Mouse (Mus musculus) small intestine, adult 2 months (tissue): ENCODE data around the gene Bgn. TPM values are rescaled to one million over a fixed set of nuclear protein-coding genes. Genes with fewer than 3 reads are reported as not detected.

ENCODE experiments used
- H3K27ac ChIP-seq: fragments of 200-500 bp; 2 replicates; pipeline ENCODE4 v1.5.1; 2012; ENCODE audit warnings: low read depth, low read length, control low read depth, inconsistent platforms; ENCODE audit not compliant: insufficient read depth
- H3K27me3 ChIP-seq: fragments of 200-500 bp; 2 replicates; pipeline ENCODE4 v1.6.1; 2012; ENCODE audit warnings: mild to moderate bottlenecking, moderate library complexity, low read length, inconsistent platforms; ENCODE audit not compliant: control insufficient read depth, insufficient read depth
- H3K36me3 ChIP-seq: fragments of 200-500 bp; 2 replicates; pipeline ENCODE4 v1.6.1; 2012; ENCODE audit warnings: mild to moderate bottlenecking, low read length, control low read depth, inconsistent platforms; ENCODE audit not compliant: control insufficient read depth, insufficient read depth
- H3K4me1 ChIP-seq: fragments of 200-500 bp; 2 replicates; pipeline ENCODE4 v1.6.1; 2012; ENCODE audit warnings: low read length, inconsistent platforms, mixed read lengths; ENCODE audit not compliant: control insufficient read depth, insufficient read depth, insufficient read length
- H3K4me3 ChIP-seq: fragments of 200-500 bp; 2 replicates; pipeline ENCODE4 v1.5.1; 2012; ENCODE audit warnings: low read depth, mild to moderate bottlenecking, control low read depth, inconsistent platforms, low read length, moderate library complexity
- CTCF ChIP-seq: fragments of 200-500 bp; IDR thresholded peaks from 2 replicates; pipeline ENCODE4 v1.5.1; 2012; ENCODE audit warnings: low read depth, mild to moderate bottlenecking, control low read depth, inconsistent platforms, low read length, moderate library complexity, mixed read lengths; ENCODE audit not compliant: insufficient replicate concordance, insufficient read length; ENCODE audit errors: extremely low read depth
- POLR2A ChIP-seq: fragments of 200-500 bp; IDR thresholded peaks from 2 replicates; pipeline ENCODE4 v1.6.1; 2012; ENCODE audit warnings: low read depth, mild to moderate bottlenecking, control low read depth, inconsistent platforms, low read length, moderate library complexity
- WGBS: fragments of 180-500 bp; shearing (Covaris S2); methylation state at CpG from one replicate; pipeline ENCODE4 v1.1.7; 2018; 5-methylcytosine and 5-hydroxymethylcytosine counted together
- polyA plus RNA-seq: library from polyadenylated mRNA; depleted of rRNA; stranded (reverse); fragments of >200 nt; gene quantifications from 2 replicates; pipeline ENCODE4 v1.2.3, GENCODE M21; 2012

Bgn gene
- polyA plus RNA-seq, 1 experiment: 168 TPM

GRCm38 (mm10) chrX:73509209-73509608, 25.8 kb downstream of the Bgn start:
- Histone ChIP-seq H3K27me3 (no peaks in the 10 kb centered on the region), H3K4me1 (no peaks in the 10 kb centered on the region), H3K4me3 (no peak overlapping the region), H3K27ac (no peak overlapping the region), H3K36me3 (no peaks in the 10 kb centered on the region)
- 79% methylated on average over 3 of the region's 3 CpGs for WGBS
- TF ChIP-seq POLR2A: no peak
- TF ChIP-seq CTCF: no peak

DNA sequence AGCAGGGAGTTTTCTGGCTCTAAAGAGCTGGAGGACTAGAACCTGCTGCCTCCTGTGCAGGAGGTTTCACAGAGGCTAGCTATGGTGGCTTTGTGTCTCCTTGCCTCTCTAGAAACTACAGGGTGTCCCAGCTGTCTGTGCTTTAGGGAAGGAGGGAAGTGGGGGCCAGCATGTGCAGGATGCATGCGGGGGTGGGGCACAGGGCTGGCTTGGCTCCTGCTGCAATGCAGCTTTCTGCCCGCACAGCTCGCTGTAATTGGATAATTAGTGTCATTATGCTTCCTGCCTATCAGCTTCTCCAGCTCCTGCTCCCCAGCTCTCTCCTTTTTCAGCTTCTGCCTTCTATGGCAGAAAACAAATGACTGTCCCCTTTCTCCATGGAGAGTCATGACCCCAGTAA, 29.5 kb downstream of the Bgn start:
- TF ChIP-seq POLR2A (no peak), CTCF (no peak)
- H3K27ac ChIP-seq: no peak overlapping the region
- no peak overlapping the region for H3K4me3 ChIP-seq
- 43% methylated on average over 3 of the region's 3 CpGs for WGBS
- H3K36me3 ChIP-seq: no peaks in the 10 kb centered on the region
- H3K27me3 ChIP-seq: no peaks in the 10 kb centered on the region
- no peaks in the 10 kb centered on the region for H3K4me1 ChIP-seq

GRCm38 (mm10) chrX:73516556-73516955, 33.2 kb downstream of the Bgn start:
- H3K27me3 ChIP-seq: no peaks in the 10 kb centered on the region
- H3K4me1 ChIP-seq: no peaks in the 10 kb centered on the region
- no peak overlapping the region for H3K4me3 ChIP-seq
- no peak overlapping the region for H3K27ac ChIP-seq
- TF ChIP-seq POLR2A (no peak), CTCF (no peak)
- H3K36me3 ChIP-seq: no peaks in the 10 kb centered on the region
- 71% methylated on average over 4 of the region's 4 CpGs for WGBS

- H3K36me3 ChIP-seq: no peaks in the 10 kb centered on the region
- no peak overlapping the region for H3K4me3 ChIP-seq
- TF ChIP-seq POLR2A: no peak
- TF ChIP-seq CTCF: no peak
- no peak overlapping the region for H3K27ac ChIP-seq
- no peaks in the 10 kb centered on the region for H3K4me1 ChIP-seq
- H3K27me3 ChIP-seq: no peaks in the 10 kb centered on the region
These were observed 33.7 kb downstream of the Bgn start for GRCm38 (mm10) chrX:73517060-73517600.

DNA sequence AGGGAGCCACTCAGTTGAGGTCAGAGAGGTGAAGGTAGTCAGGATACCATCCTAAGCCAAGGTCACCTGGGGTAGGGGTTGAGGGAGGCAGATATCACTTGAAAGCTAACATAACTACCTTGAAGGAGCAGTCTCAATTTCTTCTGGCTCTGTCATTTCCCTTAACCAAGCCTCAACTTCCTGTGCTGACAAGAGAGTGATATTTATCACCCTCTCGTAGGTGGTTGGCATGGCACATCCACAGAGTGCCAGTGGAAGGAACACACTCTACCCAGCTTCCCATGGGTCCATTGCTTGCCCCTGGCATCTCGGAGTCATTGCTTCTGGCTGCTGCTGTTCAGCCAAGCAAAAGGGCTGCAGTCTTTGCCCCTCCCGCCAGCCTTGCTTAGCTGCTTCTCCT, 37.3 kb downstream of the Bgn start:
- WGBS: 83% methylated on average over 3 of the region's 3 CpGs
- 0 out of 2 replicates have a peak, but pooled peaks cover under 1% of the 10 kb centered on the region for H3K4me1 ChIP-seq
- TF ChIP-seq POLR2A (no peak), CTCF (no peak)
- no peak overlapping the region for H3K4me3 ChIP-seq
- no peak overlapping the region for H3K27ac ChIP-seq
- no peaks in the 10 kb centered on the region for H3K27me3 ChIP-seq
- H3K36me3 ChIP-seq: no peaks in the 10 kb centered on the region

DNA sequence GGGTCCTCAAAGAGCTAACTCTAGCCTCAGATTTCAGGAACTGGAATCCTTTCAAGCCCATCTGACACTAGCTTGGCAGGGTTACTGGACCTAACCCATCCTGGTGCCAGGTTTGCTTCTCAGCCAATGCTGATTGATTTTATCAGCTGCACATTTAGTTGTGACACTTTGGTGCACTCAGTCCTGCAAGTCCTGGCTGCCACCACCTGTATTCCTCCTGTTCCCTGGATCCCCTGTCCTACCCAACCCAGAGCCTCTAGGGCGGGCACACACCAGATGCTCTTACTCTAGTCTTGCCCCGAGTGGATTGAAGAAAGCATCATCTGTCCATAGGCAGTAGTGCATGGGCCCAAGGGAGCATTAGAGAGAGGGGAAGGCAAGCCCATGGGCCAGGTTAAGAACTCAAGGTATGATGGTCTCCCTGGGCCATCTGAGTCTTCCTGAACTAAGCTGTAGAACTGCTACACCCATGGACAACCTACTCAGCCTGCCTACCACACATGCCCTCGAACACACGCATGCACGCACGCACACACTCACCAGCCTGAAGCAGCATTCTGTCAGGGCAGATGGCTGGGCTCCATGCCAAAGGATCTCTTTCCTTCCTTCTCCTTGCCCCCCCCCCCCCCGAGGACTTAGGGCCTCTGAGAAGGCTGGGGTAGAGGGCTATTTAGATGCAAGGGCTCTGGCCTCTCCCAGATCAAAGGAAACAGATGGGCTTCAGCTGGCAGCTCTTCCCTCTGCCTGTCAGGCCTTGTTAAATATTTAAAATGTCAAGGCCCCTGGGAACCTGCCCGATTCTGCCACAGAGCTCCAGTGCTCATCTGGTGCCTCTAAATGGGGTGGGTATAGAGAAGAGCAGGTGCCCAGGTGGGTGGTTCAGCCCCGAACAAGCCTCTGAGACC, 41.2 kb downstream of the Bgn start:
- Histone ChIP-seq H3K4me1 (peaks cover 4% of the 10 kb centered on the region), H3K27ac (no peak overlapping the region), H3K27me3 (no peaks in the 10 kb centered on the region), H3K4me3 (no peak overlapping the region), H3K36me3 (no peaks in the 10 kb centered on the region)
- TF ChIP-seq POLR2A (no peak), CTCF (no peak)
- WGBS: 37% methylated on average over 9 of the region's 9 CpGs

DNA sequence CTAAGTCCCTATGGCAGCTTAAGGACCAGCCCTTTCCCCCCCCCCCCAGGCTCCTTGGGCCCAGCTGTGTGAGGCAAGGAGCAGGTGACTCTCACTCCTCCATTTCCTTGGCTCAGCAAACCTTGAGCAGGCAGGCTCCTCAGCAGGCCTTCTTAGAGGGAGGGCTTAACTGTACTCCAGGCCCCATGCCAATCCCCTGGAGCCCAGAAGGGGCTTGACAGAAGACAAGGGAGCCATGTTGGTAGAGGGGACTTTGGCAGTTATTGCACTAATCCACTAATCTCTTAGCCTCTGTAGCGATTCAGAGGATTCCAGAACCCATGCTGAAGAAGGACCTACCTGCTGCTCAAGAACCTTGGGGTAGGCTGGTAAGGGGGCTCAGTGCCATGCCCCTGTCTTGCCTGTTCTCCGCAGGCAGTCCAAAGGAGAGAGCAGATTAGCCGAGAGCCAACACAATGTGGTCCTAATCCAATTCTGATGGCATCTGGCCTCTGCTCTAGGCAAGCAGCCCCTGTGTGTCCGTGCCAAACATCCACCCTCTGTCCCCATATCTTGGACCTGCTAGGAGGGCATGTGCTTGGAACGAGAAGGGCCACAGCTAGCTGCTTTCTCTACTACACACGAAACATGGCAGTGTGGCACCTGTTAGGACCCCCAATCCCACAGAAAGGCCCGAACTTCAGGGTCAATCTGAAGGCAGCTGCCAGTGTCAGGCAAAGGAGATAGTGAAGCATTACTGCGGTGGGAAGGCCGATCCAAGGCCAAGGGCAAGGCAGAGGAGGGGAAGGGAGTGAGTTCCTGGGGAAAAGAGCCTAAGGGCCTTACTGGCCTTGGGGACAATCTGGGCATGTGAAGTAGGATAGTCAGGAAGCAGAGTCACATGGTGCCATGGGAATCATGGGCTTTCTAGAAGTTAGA, 42.1 kb downstream of the Bgn start:
- Histone ChIP-seq H3K36me3 (no peaks in the 10 kb centered on the region), H3K27me3 (no peaks in the 10 kb centered on the region), H3K4me1 (peaks cover 4% of the 10 kb centered on the region), H3K4me3 (no peak overlapping the region), H3K27ac (no peak overlapping the region)
- no peak for TF ChIP-seq POLR2A
- no peak for TF ChIP-seq CTCF
- WGBS: 83% methylated on average over 9 of the region's 9 CpGs
